Mouse (Mus musculus) NIH3T3 (cell line): ENCODE measurements around the gene Rp9.

Source experiments
- DNase-seq: peaks from one replicate; pipeline ENCODE4 v3.0.0-alpha.2; 2012; ENCODE audit warnings: low read depth

Rp9 gene

GRCm38 (mm10) chr9:22469643-22470042, at the start of gene Rp9:
Rp9 (minus strand) TSS chr9:22469743.
- no peak for DNase-seq

- DNase-seq, result peak; percentile 82
These were observed 49.0 kb upstream of the Rp9 start for GRCm38 (mm10) chr9:22518394-22519041.

DNA sequence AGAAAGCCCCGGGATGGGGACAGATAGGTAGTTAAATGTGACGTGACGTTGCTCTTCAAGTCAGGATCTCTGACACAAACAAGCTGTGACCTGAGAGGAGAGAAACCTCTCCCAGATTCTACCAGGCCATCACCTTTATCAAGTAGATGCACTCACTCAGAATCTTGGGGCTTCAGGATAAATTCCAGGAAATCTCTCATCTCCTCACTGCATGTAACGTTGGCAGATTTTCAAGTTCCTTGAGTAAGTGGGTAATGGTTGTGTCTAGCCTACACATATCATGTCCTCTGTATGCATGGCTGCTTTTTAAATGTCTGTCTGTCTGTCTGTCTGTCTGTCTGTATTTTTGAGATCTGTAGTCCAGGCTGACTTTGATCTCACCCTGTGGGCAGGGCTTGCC, 45.5 kb upstream of the Rp9 start:
- DNase-seq, result no peak

DNA sequence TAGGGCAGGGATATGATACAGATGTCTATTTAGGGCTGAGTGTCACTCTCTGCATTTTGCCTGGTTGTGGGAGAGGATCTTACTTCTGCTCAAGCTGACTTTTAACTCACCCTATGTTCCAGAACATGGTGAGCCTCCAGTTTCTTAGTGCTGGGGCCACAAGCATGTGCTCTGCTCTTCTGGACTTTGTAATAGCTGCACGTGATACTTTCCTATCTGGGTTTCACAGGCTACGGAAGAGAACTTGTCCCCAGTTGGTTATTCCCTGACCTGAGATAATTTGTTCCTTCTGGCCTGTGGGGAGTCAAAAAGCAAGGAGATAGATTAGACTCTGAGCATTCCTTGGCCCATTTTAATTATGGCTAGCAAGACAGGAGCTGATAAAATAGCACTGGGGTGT, 36.0 kb upstream of the Rp9 start:
- DNase-seq, result no peak

DNA sequence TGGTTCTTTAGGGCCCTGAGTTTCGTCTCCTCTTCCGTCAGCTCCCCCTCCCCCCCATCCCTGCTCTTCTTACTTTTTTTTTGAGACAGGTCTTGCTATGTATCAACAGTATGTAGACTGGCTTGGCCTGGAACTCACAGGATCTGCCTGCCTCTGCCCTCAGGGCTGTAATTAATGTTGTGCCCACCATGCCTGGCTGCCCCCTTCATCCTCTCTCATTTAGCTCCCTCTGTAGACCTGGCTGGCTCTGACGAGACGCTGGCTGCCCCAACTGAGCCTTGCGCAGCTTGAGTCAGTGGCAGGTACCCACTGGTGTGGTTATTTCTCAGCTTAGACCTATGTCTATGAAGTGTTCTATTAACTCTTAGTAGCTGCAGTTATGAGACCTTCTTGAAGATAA, 34.0 kb upstream of the Rp9 start:
- no peak for DNase-seq

DNA sequence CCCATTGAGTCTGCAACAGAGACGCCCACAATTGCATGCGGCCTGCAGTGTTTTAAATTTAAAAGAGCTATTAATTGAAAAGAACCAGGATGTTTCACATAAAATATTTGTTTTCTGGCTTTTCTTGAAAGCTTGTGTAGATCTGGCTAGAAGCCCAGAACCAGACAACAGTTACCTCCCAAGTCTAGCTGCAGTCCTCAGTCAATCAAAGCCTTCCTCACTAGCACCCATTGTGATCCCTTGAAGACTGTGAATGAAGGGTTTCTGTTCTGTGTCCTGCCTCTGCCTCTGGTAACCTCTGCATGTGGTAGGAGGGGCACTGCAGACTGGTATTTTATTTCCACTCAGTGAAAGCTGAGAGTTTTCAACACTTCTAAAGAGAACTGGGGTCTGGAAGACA, 33.4 kb upstream of the Rp9 start:
- DNase-seq, result peak; percentile 11

GRCm38 (mm10) chr9:22497021-22497767, 27.7 kb upstream of the Rp9 start:
- no peak for DNase-seq

DNA sequence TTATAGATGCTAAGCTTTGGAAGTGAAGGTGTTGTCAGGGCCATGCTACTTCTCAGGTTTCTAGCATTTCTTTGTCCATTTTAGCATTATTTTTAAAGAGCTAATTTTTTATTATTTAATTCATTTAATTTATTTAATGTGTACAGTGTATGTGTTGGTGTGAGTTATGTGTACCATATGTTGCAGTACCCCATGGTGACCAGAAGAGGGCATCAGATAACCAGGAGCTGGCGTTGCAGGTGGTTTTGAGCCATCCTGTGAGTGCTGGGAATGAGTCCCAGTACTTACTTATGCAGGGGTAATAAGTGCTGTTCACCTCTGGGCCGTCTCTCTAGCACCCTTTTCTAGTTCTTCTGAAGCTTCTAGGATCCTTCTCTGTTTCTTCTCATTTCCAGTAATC, 25.6 kb upstream of the Rp9 start:
- DNase-seq, result no peak

DNA sequence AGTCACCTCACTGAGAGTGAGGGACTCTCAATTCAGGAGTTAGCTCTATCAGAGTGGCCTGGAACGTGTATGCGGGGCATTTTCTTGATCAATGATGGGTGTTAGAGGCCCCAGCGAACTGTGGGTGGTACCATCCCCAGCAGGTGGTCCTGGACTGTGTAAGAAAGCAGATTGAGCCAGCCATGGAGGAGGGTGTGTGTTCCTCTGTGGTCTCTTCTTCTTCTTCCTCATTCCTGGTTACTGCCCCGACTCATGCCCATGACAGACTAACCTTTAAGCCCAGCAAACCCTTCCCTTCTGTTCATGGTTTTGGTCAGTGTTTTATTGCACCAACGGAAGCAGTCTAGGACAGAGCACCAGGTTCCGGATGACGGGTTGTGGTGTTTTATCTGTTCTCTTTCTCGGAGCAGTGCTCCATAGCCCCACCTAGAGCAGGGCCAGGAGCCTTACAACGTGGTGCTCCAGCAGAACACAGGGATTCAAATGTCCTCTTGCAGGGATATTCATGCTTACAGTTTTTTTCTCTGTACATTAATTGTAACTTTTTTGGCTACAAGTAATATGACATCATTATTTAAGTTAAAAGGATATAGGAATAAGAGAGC, 24.8 kb upstream of the Rp9 start:
- DNase-seq, result no peak

GRCm38 (mm10) chr9:22488963-22489362, 19.4 kb upstream of the Rp9 start:
- no peak for DNase-seq

GRCm38 (mm10) chr9:22486211-22486610, 16.7 kb upstream of the Rp9 start:
- DNase-seq, result no peak

GRCm38 (mm10) chr9:22484562-22485308, 15.2 kb upstream of the Rp9 start:
- peak; percentile 6 for DNase-seq

DNA sequence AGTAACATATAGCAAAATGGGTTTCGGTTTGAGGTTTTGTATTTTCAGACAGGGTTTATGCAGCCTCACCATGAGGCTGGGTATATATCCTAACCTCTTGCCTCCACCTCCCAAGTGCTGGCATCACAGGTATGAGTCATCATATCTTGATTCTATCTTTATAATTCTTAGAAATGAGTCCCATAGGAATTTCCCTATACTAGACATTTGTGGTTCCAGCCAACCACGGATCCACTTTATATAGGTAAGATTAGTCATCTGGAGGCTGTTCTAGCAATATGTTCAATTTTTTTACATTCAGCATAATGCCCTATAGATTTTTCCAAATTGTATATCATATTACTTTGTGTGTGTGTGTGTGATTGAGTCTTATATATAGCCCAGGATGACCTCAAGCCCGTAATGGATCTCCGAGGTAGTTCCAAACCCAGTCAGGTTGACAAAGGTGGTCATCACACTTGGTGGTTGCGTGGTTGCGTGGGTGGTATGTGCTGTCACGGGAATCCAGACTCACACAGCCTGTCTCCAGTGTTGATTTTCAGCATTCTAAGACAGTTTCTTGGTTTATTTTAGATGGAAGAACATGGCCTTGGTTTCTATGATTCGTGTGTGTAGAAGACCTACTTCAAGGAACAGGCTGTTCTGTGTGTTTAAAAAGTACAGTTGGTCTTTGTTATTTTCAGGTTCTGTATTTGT, 14.5 kb upstream of the Rp9 start:
- DNase-seq, result peak; percentile 10

DNA sequence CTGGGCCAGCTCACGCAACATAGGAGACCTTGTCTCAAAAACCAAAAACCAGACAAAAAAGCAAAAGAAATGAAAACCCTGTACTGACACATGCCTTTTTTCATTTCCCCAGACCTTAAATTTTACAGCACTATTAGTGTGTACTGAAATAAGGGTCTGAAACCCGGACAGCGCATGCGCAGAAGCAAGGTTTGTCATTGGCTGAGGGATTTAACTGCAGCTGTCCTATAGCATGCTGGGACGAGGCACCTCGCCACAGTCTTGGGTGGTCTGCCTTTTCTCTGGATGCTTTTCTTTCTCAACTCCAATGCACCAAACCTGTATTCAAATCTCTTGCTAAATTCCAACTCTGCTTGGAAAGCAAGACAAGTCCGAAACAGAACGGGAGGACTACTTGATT, 9.4 kb upstream of the Rp9 start:
- no peak for DNase-seq

GRCm38 (mm10) chr9:22476265-22476664, 6.7 kb upstream of the Rp9 start:
- peak; percentile 32 for DNase-seq

DNA sequence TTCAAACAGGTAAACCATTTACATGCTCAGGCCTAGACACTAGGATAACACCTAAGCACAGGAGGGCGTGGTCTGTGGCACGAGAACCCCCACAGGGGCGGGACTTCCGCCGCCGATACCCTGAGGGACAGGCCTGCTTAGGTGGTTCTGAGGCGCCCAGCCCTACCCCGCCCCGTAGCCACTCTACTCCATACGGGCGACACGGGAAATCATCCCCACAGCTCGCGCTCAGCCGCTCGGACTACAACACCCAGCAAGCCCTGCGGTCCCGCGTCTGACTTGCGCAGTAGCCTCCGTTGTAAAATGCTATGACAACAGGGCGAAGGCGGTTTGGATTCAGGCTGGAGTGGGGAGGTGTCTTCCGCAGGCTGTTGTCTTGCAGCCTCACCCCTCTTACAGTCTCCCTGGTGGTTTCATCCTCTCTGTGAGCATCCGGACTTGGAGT, 5.9 kb upstream of the Rp9 start, which contains the start of gene Bbs9:
Gene Bbs9, plus strand, starts transcription at position 292 of the 445 bp plus-strand sequence.
- peak; percentile 85 for DNase-seq

DNA sequence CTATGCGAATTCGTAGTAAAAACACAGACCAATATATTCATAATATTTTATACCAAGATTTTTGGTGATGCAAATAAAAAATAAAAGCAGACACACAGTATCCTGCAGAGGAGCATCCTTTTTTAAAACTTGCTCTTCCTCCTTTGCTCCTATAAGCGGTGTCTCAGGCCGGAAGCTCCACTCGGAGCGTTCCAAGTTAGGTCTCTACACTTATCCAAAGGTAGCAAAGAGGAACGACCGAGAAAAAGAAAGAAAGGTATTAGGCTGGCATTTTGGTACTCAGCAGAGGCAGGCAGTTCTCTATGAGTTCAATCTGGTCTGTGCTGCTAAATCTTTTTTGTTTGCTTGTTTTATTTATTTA, 664 bp downstream of the Rp9 start:
- no peak for DNase-seq

DNA sequence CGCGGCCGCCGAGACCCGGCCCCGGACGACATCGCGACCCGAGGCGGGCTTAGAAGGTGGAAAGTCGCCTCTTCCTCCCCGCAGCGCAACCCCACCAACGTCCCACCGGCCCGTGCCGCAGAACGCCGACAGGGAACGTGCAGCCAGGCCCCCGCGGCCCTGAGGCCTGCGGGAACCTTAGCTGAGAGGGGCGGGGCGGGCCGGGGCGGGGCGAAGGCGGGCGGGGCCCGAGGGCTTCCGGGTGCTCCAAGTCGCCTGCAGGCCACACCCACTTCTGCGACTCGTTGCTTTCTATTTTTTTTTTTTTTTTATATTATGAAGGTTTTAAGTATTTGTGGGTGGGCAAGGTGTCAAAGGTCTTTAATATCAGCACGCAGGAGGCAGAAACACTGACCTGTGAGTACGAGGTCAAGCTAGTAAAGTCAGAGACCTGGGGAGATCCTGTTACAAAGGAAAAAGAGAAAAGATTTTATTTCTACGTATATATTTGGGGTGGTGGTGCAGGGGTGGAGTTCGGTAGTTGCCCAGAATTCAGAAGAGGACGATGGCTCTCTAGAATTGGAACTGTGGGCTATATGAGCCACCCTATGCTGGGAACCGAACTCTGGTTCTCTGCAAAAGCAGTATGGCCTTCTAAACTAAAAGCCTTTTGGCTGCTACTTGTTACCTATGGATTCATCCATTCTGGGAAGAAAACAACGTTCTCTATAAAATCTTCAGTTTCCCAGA, 1.2 kb downstream of the Rp9 start:
- peak; percentile 86 for DNase-seq

GRCm38 (mm10) chr9:22467371-22468169, 2.0 kb downstream of the Rp9 start:
- DNase-seq, result peak; percentile 33

DNA sequence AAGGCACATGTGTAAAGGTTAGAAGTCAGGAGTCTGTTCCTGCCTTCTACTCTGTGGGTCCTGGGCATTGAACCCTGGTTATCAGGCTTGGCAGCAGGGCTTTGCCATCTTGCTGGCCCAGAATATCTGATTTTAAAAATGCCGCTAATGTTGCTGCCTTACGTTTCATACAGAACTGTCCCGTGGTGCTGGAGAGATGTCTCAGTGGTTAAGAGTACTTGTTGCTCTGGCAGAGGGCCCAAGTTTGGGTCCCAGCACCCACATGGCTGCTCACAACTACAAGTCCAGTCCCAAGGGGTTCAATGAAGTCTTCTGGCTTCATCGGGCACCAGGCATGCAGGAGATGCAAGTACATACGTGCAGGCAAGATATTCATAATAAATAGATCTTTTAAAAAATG, 3.3 kb downstream of the Rp9 start:
- no peak for DNase-seq
